Mouse (Mus musculus): ENCODE measurements around the gene Hebp2.
"Not testable (repeated sequence)": the region's sequence is repeated elsewhere in the genome, so short reads cannot be mapped to it uniquely, and the experiment has no call there.

Gene Hebp2

DNA sequence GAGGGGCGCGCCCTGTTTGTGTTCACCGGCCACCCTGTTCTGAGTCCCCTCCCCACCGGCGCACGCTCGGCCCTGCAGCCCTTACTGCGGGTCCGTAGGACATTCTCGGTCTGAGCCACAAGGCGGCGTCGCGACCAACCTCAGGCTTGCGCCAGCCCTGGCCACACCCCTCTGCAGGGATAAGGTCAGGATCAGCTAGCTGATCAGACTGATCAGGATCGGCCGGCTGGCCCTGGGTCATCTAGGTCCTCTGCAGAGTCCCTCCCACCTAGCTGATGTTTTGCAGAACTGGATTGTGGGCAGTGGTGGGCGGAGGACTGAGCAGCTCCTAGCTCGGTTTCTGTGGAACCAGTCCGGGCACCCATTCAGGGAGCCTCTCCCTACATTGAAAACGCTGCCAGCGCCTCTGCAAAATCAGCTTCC lies at the start of gene Hebp2:
TSS of gene Hebp2 (minus strand) at position 264 of the 423 bp plus-strand sequence.
- peak; percentile 71 for DNase-seq (ENCODE audit: low spot score)

DNA sequence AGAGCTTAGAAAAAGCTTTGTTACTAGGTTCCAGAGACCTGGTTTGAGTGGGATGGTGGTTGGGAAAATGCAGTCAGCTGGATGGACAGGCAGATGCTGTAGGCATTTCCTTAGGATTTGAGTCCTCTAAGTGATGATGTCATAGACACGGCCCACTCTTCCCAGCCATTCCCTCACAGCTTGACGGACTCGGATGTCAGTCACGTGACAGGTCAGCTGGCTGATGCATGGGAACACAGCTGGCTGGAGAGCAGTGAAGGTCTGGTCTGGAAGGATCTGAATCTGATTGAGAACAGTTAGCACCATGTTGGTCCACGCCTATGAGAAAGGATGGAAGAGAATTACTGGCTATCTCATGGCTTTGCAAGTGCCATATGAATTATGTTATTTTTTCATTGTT lies 43.6 kb upstream of the Hebp2 start:
- no peak for DNase-seq (ENCODE audit: low spot score)

DNA sequence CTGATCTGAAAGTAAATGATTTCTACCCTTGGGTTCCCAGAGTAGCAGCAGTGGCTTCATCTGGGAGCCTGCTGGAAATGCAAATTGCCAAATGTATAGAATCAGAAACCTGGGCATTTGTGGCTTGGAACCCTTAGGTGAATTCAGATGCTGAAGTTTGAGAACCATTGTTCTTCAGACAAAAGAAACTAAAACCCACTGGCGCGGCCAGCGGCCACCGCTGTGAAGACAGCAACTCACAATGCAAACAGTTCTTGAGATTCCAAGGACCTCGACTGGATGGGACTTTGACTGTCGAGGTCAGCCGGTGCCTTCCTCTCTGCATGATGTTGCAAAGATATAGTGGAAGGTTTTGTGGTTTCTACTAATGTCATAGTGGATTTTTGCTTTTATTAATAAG lies 38.3 kb upstream of the Hebp2 start:
- DNase-seq (ENCODE audit: low spot score): no peak

DNA sequence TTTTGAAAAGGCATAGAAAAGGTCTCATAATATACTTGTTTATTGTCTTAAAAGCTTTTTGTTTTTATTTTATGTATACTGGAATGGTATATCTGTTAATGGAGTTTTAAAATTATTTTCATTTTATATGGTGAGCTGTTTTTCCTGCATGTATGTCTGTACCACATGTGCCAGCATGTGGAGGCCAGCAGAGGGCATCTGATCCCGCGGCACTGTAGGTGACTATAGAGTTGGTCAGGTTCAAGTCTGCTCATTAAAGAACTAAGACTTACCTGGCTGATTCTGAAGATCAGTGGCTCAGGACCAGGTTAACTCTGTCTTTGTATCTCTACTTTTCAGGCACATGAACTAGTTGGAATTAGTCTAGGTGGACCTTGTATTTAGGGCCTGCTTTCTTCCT lies 26.7 kb upstream of the Hebp2 start:
- DNase-seq (ENCODE audit: low spot score): no peak

DNA sequence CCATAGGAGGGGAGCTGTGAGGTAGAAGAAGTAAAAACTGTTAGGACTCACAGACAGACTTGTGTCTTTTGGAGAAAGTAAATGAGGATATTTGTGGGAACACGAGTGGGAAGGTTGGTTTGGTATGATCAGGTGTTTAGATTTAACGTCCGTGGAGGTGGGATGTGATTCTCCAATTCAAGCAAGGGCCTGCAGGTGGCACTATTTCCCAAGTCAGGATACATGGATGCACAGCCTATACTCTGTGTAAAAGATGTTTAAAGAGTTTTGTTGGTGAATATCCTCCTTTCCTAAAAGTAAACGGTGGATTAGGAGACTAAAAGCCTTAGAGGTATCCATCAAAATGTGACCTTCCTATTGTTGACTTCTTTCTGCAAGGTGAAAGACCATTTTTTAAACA lies 17.1 kb upstream of the Hebp2 start:
- peak; percentile 45 for DNase-seq (ENCODE audit: low spot score)

DNA sequence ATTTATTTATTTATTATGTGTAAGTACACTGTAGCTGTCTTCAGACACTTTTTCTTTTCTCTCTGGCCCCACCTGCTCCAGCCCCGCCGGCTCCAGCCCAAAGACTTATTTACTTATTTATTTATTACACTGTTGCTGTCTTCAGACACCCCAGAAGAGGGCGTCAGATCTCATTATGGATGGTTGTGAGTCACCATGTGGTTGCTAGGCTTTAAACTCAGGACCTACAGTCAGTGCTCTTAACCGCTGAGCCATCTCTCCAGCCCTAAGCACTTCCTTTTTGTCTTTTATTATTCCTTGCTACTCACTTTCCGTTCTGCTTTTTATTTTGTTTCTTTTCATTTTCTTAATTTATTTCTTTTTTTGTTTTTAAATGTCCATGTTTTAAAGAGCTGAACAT lies 15.6 kb upstream of the Hebp2 start:
- no peak for DNase-seq (ENCODE audit: low spot score)

DNA sequence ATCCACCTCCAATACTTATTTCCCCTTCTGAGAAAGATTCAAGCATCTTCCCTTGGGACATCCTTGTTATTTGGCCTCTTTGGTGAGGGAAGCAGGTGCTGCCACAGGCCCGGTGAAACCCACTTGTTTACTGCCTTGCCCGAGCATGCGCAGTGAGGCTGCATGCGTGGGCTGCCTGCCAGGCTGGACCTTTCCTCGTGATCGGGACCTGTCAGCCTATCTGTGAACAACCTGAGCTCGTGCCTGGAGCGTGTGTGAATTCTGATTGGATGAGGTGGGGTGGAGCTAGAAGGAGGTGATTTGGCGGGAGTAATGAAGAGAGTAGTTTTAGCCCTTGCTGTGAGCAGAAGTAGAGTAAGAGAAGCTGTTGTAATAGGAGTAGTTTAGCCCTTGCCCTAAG lies 13.2 kb upstream of the Hebp2 start:
- DNase-seq (ENCODE audit: low spot score): not testable (repeated sequence)

DNA sequence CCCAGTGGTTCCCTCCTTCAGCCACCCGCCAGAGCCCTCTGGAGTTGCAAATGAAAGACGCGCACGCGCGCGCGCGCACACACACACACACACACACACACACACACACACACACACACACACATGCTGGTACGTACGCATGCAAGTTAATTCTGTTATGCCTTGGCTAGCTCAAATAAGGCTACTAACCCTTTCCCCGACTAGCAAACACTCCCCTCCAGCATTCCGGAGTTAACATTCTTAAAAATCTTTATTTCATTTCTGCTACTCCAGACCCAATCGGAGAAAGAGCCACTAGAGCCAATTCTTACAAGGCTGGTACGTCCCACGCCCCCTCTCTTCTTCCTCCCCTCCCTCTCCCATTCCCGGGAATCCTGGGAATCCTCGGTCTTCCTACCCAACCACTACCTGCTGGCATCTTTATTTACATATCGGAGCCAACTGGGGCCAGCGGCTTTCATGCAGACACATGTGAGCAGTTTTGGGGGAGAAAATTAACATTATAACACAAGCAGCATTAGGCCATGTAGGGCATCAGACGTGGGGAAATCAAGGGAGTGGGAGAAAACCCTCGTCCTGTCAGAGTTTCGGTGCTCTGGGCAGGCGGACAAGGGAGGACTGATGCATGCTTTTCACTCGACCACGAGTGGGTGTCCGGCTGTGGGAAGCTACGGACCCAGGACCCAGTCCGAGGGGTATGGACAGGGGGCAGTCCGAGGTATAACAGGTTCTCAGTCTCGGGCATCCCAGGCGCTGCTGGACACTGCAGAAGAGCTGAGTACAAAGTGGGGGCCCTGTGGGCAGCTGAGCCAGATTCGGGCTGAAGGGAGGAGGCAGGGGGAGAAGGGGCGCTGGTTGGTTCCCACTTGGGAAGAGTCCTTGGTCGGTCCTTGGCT lies 3.7 kb upstream of the Hebp2 start:
- no peak for DNase-seq (ENCODE audit: low spot score)

DNA sequence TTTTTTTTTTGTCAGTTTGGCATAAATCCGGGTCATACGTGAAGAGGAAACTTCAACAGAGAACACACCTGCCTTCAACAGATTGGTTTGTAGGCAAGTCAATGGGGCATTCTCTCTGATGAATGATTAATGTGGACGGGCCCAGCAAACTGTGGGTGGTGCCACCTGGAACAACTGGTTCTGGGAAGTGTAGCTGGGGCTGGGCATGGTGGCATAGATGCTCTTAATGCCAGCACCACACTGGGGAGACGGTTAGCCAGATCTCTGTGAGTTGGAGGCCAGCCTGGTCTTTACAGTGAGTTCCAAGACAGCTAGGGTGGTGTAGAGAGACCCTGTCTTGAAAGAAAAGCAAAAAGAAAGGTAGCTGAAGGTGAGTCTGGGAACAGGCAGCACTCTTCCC lies 1.5 kb upstream of the Hebp2 start:
- DNase-seq (ENCODE audit: low spot score): no peak

DNA sequence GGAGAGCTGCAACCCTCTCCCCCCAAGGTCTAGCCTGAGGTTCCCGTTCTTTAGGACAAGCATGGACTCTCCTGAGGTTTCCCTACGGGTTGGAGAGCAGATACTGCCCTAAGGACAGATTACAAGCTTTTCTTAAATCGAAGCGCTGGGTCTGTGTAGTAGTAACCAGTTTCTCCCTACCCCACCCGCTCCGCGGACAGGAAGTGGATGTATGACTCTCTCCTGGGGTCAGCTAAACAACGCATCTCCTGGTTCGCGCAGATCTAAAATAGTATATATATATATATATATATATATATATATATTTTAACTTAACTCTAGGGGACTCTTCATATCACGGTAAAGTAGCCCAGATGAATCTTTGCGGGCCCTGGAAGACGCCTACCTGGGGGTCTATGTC lies 567 bp downstream of the Hebp2 start:
- no peak for DNase-seq (ENCODE audit: low spot score)

DNA sequence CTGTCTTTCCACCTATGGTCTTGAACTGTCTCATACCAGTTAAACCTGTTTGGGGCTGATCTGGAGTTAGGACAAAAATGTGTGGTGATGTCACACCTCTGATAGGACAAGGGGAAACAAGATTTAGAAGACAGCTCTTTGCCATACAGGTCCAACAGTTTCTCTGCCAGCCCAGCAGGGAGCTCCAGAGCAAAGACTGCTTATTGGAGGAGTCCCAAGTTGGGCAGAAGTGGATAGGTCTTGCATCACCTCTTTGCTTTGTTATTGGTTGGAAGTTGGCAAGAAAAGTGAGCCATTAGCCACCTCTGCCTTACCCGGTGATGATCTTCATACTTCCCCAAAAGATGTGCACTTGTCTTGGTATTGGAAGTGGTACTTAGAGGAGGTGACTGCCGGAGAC lies 9.0 kb downstream of the Hebp2 start:
- DNase-seq (ENCODE audit: low spot score): no peak

DNA sequence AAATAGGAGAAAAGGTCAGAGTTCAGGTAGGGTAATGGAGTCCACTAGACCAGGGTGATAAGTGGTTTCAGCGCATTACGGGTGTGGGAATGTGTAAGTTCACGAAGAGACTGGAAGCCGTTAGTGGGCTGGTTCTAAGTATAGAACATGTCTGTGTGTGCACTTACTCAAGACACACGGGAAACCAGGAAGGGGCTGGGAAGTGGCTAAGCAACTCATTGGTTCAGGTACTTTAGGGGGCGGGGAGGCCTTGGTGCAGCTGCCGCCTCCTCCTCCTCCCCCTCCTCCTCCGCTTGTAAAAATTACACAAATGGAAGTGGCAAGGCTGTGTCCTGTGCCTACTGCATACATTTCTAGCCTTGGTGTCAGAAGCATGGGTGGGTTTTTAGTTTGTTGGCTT lies 13.6 kb downstream of the Hebp2 start:
- DNase-seq (ENCODE audit: low spot score): no peak

DNA sequence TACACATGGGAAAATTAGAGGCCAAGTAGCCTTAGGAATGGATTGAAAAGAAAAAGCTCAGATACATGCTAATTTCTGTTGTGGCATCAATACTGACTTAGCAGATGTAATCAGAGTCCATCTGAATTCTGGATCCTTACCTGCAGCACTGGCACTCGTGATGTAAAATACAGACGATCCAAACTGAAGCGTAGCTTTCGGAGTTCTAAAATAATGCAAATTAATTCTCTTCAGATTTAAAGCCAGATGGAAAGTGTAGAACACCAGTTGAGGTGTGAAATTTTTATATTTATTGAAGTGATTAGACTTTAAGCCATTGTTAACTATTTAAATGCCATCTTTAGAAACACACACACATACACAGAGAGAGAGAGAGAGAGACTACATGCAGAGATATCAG lies 15.7 kb downstream of the Hebp2 start:
- no peak for DNase-seq (ENCODE audit: low spot score)

DNA sequence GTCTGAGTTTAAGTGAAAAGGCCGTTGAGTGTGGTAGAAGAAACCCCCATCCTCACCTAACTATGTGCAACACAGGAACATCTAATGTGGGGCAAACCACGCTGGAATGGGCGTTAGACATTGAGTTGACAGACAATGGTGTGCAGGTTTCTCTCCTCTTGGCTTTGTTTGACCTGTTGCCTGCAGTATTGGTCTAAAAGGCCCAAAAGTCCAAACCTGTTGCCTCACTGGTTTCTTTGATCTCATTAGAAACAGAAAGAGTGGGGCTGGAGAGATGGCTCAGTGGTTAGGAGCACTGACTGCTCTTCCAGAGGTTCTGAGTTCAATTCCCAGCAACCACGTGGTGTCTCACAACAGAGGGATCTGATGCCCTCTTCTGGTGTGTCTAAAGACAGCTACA lies 16.7 kb downstream of the Hebp2 start:
- DNase-seq (ENCODE audit: low spot score): no peak

DNA sequence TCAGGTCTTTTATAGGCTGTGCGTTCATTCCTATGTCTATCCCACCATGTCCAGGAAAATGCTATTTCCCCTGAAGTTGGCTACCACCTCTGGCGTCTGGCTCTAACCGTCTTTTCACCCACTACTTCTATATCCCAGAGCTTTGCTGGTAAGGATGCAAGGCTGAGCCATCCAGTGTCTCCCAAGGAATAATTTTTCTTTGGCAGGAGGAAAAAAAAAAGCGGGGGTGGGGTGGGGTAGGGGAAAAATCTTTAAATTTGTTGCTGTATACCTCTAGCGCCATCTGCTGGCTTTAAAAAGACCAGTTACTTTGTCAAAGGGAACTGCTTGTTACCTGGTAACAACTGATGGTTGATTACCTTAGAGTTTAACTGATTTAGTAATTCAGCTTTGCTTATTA lies 17.4 kb downstream of the Hebp2 start:
- no peak for DNase-seq (ENCODE audit: low spot score)

DNA sequence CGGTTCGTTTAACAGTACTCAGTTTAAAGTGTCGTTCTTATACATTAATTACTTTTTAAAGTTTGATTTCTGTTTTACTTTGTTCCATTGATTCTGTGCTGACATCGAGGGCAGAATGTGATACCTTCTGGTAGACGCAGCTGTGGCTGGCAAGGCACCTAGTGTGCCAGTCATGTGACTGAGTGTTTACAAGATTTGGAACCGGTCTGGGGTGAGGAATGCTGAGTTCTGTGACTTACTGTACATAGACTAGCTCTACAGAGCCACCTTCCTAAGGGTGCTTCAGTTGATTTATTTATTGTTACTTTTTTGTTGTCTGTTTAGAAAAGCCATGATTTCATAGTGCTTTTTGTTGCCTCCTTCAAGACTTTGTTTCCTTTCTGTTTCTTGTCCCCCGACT lies 18.1 kb downstream of the Hebp2 start:
- no peak for DNase-seq (ENCODE audit: low spot score)

DNA sequence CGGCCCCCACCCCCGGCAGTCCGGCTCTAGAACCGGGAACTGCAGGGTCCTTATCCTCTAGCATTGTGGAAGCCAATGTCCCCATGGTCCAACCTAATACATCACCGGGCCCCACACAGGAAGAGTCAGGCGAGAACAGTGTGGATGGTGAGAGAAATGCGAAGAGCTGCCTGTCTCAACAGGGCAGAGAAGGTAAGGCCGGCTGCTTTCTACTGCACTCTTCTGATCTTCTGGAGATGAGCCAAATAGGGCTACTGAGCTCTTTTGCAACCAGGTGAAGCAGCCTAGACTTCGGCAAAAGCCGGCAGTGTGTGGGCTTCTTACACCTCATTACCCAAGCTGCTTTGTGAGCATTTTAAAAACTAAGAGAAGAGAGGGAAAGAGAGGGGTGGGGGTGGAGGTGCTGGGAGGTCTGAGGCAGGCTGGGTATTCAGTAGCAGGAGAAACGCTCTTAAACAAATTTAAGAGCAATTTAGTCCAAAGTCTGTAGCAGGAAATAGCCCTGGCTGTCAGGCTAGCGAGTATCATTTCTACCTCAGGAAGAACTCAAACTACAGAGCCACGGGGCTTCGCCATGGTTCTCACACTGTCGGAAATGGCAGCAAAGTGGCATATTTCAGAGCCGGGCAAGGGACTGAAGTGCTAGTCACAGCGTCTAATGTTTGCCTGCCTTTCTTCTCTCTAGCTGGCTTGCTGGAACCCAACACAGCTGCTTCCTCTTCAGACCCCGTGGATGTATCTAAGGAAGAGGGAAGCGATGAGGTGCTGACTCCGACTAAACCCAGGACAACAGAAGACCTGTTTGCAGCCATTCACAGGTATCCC lies 18.8 kb downstream of the Hebp2 start:
- DNase-seq (ENCODE audit: low spot score): no peak

DNA sequence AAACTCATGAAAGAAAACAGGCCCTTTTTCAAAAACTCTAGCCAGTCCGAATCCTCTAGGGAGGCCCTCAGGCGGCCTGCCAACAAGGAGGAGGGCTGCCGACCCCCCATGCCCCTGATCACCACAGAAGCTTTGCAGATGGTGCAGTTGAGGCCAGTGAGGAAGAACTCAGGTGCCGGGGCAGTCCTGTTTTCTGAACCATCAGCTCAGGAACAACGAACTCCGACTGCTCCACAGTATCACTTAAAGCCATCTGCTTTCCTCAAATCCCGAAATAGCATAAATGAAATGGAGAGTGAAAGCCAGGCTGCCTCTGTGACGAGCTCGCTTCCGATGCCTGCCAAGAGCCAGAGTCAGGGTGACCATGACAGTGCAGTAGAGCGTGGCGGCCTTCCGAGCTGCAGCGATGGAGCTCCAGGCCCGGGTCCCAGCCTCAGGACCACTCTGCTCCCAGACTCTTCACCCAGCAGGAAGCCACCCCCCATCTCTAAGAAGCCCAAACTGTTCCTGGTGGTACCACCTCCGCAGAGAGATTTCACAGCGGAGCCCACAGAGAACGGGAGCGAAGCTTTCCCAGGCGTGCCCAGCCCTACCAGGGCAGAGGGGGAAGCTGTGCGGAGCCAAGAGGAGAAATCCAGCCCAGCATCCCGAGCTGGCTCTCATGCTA lies 19.6 kb downstream of the Hebp2 start:
- no peak for DNase-seq (ENCODE audit: low spot score)

DNA sequence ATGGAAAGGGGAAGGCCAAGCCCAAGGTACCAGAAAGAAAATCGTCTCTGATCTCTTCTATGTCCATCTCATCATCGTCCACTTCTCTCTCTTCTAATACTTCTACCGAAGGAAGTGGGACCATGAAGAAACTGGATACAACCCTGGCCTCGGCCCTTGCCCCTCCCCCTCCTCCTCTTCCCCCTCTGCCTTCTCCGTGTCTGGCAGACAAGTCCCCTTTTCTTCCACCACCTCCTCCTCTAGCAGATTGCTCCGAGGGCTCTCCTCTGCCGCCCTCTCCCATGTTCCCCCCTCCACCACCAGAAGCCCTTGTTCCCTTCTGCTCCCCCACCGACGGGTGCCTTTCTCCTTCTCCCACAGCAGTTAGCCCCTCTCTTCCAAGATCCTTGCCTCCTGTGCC lies 20.1 kb downstream of the Hebp2 start:
- no peak for DNase-seq (ENCODE audit: low spot score)

DNA sequence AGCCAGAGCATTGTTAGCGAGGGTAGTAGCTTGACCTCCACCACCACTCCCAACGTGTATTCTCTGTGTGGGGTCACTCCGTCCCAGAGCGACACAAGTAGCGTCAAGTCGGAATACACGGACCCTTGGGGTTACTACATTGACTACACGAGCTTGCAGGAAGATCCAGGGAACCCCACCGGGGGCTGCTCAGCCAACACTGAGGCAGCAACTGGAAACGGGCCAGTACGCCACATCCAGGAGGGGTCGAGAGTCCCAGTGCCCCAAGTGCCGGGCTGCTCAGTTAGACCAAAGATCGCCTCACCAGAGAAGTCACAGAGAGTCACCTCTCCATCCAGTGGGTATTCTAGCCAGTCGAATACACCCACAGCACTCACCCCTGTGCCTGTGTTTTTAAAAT lies 20.6 kb downstream of the Hebp2 start:
- no peak for DNase-seq (ENCODE audit: low spot score)

DNA sequence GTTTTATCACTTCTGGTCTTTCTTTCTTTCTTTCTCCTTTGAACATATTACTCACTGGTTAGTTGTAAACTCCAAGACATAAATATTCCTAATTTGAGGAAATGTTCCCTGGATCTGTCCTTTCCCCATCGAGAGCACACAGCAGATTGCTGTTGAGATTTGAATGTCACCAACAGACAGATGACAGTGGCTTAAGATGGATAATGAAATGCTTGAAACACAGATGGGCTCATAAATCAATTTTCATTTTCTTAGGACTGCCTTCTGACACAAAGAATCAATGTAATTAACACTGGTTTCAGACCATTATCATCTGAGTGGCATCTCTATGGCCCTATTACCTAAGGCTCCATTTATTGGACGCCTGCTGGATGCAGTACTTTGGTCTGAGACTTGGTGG lies 23.3 kb downstream of the Hebp2 start:
- DNase-seq (ENCODE audit: low spot score): no peak

DNA sequence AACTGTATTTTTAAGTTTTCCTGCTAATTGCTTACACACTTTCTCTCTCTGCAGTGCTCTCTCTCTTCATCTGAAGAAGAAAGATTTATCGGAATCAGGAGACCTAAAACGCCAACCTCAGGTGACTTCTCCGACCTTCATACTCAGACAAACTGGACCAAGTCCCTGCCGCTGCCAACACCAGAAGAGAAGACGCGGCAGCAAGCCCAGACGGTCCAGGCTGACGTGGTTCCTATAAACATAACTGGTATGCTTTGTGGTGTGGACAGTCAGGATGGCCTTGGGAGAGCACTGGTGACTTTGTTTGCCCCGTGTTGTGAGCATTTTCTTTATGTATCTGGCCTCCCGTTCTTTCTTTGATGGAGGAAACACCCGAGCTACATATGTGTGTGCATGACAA lies 34.4 kb downstream of the Hebp2 start:
- no peak for DNase-seq (ENCODE audit: low spot score)

DNA sequence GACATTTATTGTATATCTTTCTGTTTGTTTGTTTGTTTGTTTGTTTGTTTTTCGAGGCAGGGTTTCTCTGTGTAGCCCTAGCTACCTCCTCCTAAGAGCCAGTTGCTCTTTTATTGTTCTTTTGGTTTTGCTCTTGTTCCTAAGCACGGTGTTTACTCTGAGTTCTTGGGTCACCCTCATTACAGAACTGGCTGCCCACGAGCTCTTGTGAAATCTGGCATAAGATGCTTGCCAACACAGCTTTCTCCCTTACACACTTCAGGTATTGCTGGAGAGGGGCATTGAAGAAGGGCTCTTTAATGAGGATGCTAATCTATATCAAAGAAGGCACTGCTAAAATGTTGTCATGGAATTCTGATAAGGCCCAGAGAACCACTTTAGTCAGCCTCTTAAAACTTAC lies 35.2 kb downstream of the Hebp2 start:
- DNase-seq (ENCODE audit: low spot score): no peak

All from urinary bladder, postnatal 25 days (tissue).